ENCODE assay signal across 14 mouse cellular contexts in the genomic region with DNA sequence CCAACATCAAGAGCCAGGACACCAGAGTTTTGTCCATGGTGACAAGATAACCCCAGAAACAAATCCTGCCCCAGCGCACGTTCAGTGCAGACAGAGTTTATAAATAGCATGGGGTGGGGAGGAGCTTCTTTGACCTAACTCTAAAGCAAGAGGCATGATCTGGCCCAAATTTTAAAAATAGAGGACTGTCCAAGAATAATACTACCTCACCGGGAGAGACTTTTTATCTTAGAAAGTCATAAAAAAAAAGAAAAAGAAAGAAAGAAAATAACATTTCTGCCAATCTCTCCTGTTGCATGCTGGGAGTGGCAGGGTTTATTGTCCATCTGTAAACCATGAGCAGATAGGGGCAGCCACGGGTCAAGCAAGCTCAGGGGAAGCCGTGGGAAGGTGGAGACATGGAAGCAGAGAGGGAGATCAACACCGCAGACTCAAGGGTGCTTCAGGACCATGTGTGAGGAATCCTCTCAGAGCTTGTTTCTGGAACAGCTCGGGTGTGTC.
A peak's percentile ranks its signal among the peaks of the same experiment; 100 is the strongest.
DNase-seq lines count a peak whose midpoint lies in the region; ATAC-seq and TF ChIP-seq lines count a peak whose summit lies in the region.
"Had no signal": no experiment of that assay in that cellular context is flagged by ENCODE, and none has a peak within 500 bp of the region (broad histone marks: within the 10 kb centered on the region; RNA-seq: fewer than 3 reads in every experiment).

No protein-coding gene starts in this region.

- no peak overlapping the region for H3K4me2 ChIP-seq in kidney, embryonic 16.5 days (replicated peaks; ENCODE audit: low read depth, low read length)
- H3K4me2 ChIP-seq in heart, embryonic 14.5 days (ENCODE audit: low read length): no peak overlapping the region
- H3K4me2 ChIP-seq in myocyte (ENCODE audit: low read depth): peak overlapping the region; percentile 94
- H3K4me2 ChIP-seq: hindbrain, embryonic 13.5 days; neural tube, embryonic 15.5 days had no signal

- H3K36me3 ChIP-seq in kidney, embryonic 16.5 days (ENCODE audit: insufficient read depth, low read length): no peaks in the 10 kb centered on the region
- no peaks in the 10 kb centered on the region for H3K36me3 ChIP-seq in kidney, adult 2 months (ENCODE audit: control insufficient read depth, insufficient read depth, low read length)
- no peaks in the 10 kb centered on the region for H3K36me3 ChIP-seq in heart, embryonic 14.5 days (ENCODE audit: control insufficient read depth, insufficient read depth, low read length)
- H3K36me3 ChIP-seq in myocyte (ENCODE audit: control insufficient read depth, insufficient read depth): no peaks in the 10 kb centered on the region
- H3K36me3 ChIP-seq: forebrain, embryonic 10.5 days; hindbrain, embryonic 13.5 days; neural tube, embryonic 15.5 days had no signal

- peaks cover 26% of the 10 kb centered on the region for H3K4me1 ChIP-seq in kidney, embryonic 16.5 days (ENCODE audit: insufficient read depth, low read length)
- H3K4me1 ChIP-seq in kidney, adult 2 months (ENCODE audit: control insufficient read depth, insufficient read depth, low read length): no peaks in the 10 kb centered on the region; the same call in 1 of the 2 replicates
- H3K4me1 ChIP-seq in heart, embryonic 14.5 days (ENCODE audit: control insufficient read depth in 2 of 2, insufficient read depth in 2 of 2, low read length in 2 of 2): peaks cover 53 to 68% of the 10 kb centered on the region in 2 experiments

- H3K9me3 ChIP-seq in kidney, embryonic 16.5 days (ENCODE audit: low read length): no peaks in the 10 kb centered on the region
- no peaks in the 10 kb centered on the region for H3K9me3 ChIP-seq in heart, embryonic 14.5 days (ENCODE audit: control insufficient read depth, low read length)
- H3K9me3 ChIP-seq: forebrain, embryonic 10.5 days; neural tube, embryonic 15.5 days had no signal

- no peak overlapping the region for H3ac ChIP-seq in myocyte (ENCODE audit: control insufficient read depth, insufficient read length)

- no peak for DNase-seq in kidney, adult 2 months
- DNase-seq in heart, adult 18-20 months: peak; percentile 67 to 72
- DNase-seq in embryo, embryonic 10 days (ENCODE audit: low spot score): no peak
- no peak for DNase-seq in spleen, adult 12 weeks (ENCODE audit: low spot score)
- DNase-seq: adrenal gland, adult 8-10 months; cerebellum, postnatal 25 days; kidney, adult 18-20 months; right cerebral cortex, adult 18-20 months had no signal

- 42% methylated on average over 7 of the region's 7 CpGs for WGBS in kidney, embryonic 16.5 days
- WGBS in kidney, adult 2 months: 49% methylated on average over 7 of the region's 7 CpGs
- WGBS in heart, embryonic 14.5 days: 18% methylated on average over 7 of the region's 7 CpGs

- no peak for ATAC-seq in kidney, embryonic 16.5 days (ENCODE audit: low FRiP score, low TSS enrichment)
- ATAC-seq in heart, embryonic 14.5 days (ENCODE audit: insufficient number of reproducible peaks, insufficient read depth, low FRiP score, low read depth): 0 out of 2 replicates have a peak, but pooled peaks have one; percentile 29

- TF ChIP-seq POLR2A in kidney, adult 2 months (IDR thresholded peaks at IDR 0.05; ENCODE audit: low read depth, low read length): no peak
- no peak for TF ChIP-seq POLR2A in myocyte (IDR thresholded peaks at IDR 0.05; ENCODE audit: insufficient read length, low read depth)

- no peaks in the 10 kb centered on the region for H3K79me2 ChIP-seq in myocyte (ENCODE audit: control insufficient read depth, insufficient read depth)

- no peaks in the 10 kb centered on the region for H3K27me3 ChIP-seq in kidney, embryonic 16.5 days (ENCODE audit: insufficient read depth, low read length)
- no peaks in the 10 kb centered on the region for H3K27me3 ChIP-seq in kidney, adult 2 months (replicated peaks; ENCODE audit: control insufficient read depth, insufficient read depth, low read length)
- no peaks in the 10 kb centered on the region for H3K27me3 ChIP-seq in heart, embryonic 14.5 days (ENCODE audit: control insufficient read depth, insufficient read depth, low read length)
- H3K27me3 ChIP-seq in myocyte (ENCODE audit: control insufficient read depth, insufficient read depth, insufficient read length): no peaks in the 10 kb centered on the region
- H3K27me3 ChIP-seq: neural tube, embryonic 15.5 days had no signal

- H3K27ac ChIP-seq in kidney, embryonic 16.5 days (ENCODE audit: low read length): peak overlapping the region; percentile 72
- H3K27ac ChIP-seq in kidney, adult 2 months (ENCODE audit: insufficient read depth, low read depth, low read length): no peak overlapping the region
- peak overlapping the region; percentile 78 to 81 for H3K27ac ChIP-seq in heart, embryonic 14.5 days (replicated peaks in 1 of 2; ENCODE audit: control insufficient read depth in 1 of 2, insufficient read depth in 1 of 2, low read depth in 2 of 2, low read length in 2 of 2)
- H3K27ac ChIP-seq: forebrain, embryonic 10.5 days; hindbrain, embryonic 13.5 days; neural tube, embryonic 15.5 days had no signal

- TF ChIP-seq CTCF in kidney, adult 2 months (conservative IDR thresholded peaks at IDR 0.05; ENCODE audit: insufficient read depth, insufficient read length, low read depth, low read length): no peak

- no peak overlapping the region for H3K4me3 ChIP-seq in kidney, embryonic 16.5 days (ENCODE audit: low read length)
- no peak overlapping the region for H3K4me3 ChIP-seq in kidney, adult 2 months (ENCODE audit: insufficient read depth, low read depth, low read length)
- H3K4me3 ChIP-seq in heart, embryonic 14.5 days (ENCODE audit: control insufficient read depth in 1 of 2, insufficient read depth in 1 of 2, low read depth in 1 of 2, low read length in 2 of 2): no peak overlapping the region
- peak overlapping the region; percentile 30 for H3K4me3 ChIP-seq in myocyte
- H3K4me3 ChIP-seq: forebrain, embryonic 10.5 days; hindbrain, embryonic 13.5 days; neural tube, embryonic 15.5 days had no signal

- H3K9ac ChIP-seq in kidney, embryonic 16.5 days (replicated peaks; ENCODE audit: low read length): no peak overlapping the region
- H3K9ac ChIP-seq in heart, embryonic 14.5 days (ENCODE audit: low read length): no peak overlapping the region
- H3K9ac ChIP-seq: hindbrain, embryonic 13.5 days; neural tube, embryonic 15.5 days had no signal

TF ChIP-seq in myocyte, 11 proteins besides CTCF, POLR2A, EP300 and RAD21:
- TF ChIP-seq TCF12 (IDR thresholded peaks at IDR 0.05; ENCODE audit: insufficient read depth, poor library complexity, severe bottlenecking): no peak
- TF ChIP-seq CEBPB (IDR thresholded peaks at IDR 0.05; ENCODE audit: insufficient read depth, poor library complexity, severe bottlenecking): no peak
- TF ChIP-seq MYOD1 (IDR thresholded peaks at IDR 0.05; ENCODE audit: control insufficient read depth in 1 of 3, insufficient read length in 2 of 3, low read depth in 2 of 3): no peak
- no peak for TF ChIP-seq POLR2AphosphoS2 (IDR thresholded peaks at IDR 0.05; ENCODE audit: insufficient read length, low read depth)
- TF ChIP-seq E2F4 (IDR thresholded peaks at IDR 0.05; ENCODE audit: insufficient read depth): no peak
- no peak for TF ChIP-seq MAX (IDR thresholded peaks at IDR 0.05; ENCODE audit: low read depth)
- no peak for TF ChIP-seq USF1 (IDR thresholded peaks at IDR 0.05; ENCODE audit: low read depth)
- no peak for TF ChIP-seq SRF (IDR thresholded peaks at IDR 0.05; ENCODE audit: control insufficient read depth, insufficient read length, low read depth)
- no peak for TF ChIP-seq REST (IDR thresholded peaks at IDR 0.05; ENCODE audit: insufficient read depth, insufficient read length)
- no peak for TF ChIP-seq MYOG (IDR thresholded peaks at IDR 0.05; ENCODE audit: control insufficient read depth in 1 of 3, insufficient read depth in 1 of 3, insufficient read length in 2 of 3, low read depth in 2 of 3)
- no peak for TF ChIP-seq TCF3 (IDR thresholded peaks at IDR 0.05; ENCODE audit: insufficient read length, low read depth)

Comparison
In these comparisons a context has a peak if more than half of its experiments do, and no peak if none do; other contexts are left out.
1. DNase-seq: peak in heart, adult 18-20 months (2 of 2); none in kidney, adult 2 months (single experiment), embryo, embryonic 10 days (single experiment) and spleen, adult 12 weeks (single experiment).